9 mouse cellular contexts compared by ENCODE assay signal in genomic region chr11:36108970-36109731, GRCm38 (mm10).
DNase-seq lines count a peak whose midpoint lies in the region; ATAC-seq lines count a peak whose summit lies in the region.
"Had no signal": no experiment of that assay in that cellular context is flagged by ENCODE, and none has a peak within 500 bp of the region (broad histone marks: within the 10 kb centered on the region; RNA-seq: fewer than 3 reads in every experiment).

No protein-coding gene starts in this region.

- WGBS in hindbrain, embryonic 14.5 days, result 18% methylated on average over 12 of the region's 12 CpGs
- 27% methylated on average over 12 of the region's 12 CpGs for WGBS in midbrain, embryonic 10.5 days

- H3K9me3 ChIP-seq in hindbrain, embryonic 14.5 days (ENCODE audit: control insufficient read depth, low read length), result no peaks in the 10 kb centered on the region
- no peaks in the 10 kb centered on the region for H3K9me3 ChIP-seq in midbrain, embryonic 10.5 days (replicated peaks)
- H3K9me3 ChIP-seq: heart, embryonic 13.5 days had no signal

- no peaks in the 10 kb centered on the region for H3K36me3 ChIP-seq in hindbrain, embryonic 14.5 days (replicated peaks; ENCODE audit: control insufficient read depth, insufficient read depth)
- no peaks in the 10 kb centered on the region for H3K36me3 ChIP-seq in midbrain, embryonic 10.5 days
- H3K36me3 ChIP-seq: heart, embryonic 13.5 days had no signal

- intact Hi-C loops in heart, postnatal 10 days (cut with DNase I), result no loop called here

- DNase-seq in ZHBTc4 (ENCODE audit: low read depth, low spot score), result peak; percentile 15
- DNase-seq in embryo, embryonic 11 days, result peak; percentile 74
- DNase-seq in hindbrain, embryonic 14.5 days (ENCODE audit: low spot score), result peak; percentile 71
- peak; percentile 68 for DNase-seq in midbrain, embryonic 10.5 days (ENCODE audit: low spot score)
- no peak for DNase-seq in heart, postnatal 10 days
- DNase-seq in urinary bladder, postnatal 36 days (ENCODE audit: low spot score in 2 of 2), result no peak
- DNase-seq: lung, adult 2 months had no signal

- no peak overlapping the region for H3K4me2 ChIP-seq in hindbrain, embryonic 14.5 days (replicated peaks)
- H3K4me2 ChIP-seq: heart, embryonic 13.5 days had no signal

- no peaks in the 10 kb centered on the region for H3K27me3 ChIP-seq in hindbrain, embryonic 14.5 days (ENCODE audit: control insufficient read depth, insufficient read depth, low read length)
- peaks cover 53% of the 10 kb centered on the region for H3K27me3 ChIP-seq in midbrain, embryonic 10.5 days (ENCODE audit: low read depth, poor library complexity, severe bottlenecking)
- H3K27me3 ChIP-seq: heart, embryonic 13.5 days had no signal

- no peak overlapping the region for H3K9ac ChIP-seq in hindbrain, embryonic 14.5 days
- H3K9ac ChIP-seq: heart, embryonic 13.5 days had no signal

- peak; percentile 52; the same call in 1 of the 2 replicates for ATAC-seq in hindbrain, embryonic 14.5 days (ENCODE audit: low FRiP score)
- no peak for ATAC-seq in CD4-positive, CD25-positive, alpha-beta regulatory T cell, adult 4 months

- no peak overlapping the region for H3K4me3 ChIP-seq in hindbrain, embryonic 14.5 days (replicated peaks; ENCODE audit: low read length)
- H3K4me3 ChIP-seq in midbrain, embryonic 10.5 days, result no peak overlapping the region; the same call in 1 of the 2 replicates
- H3K4me3 ChIP-seq: heart, embryonic 13.5 days had no signal

- peaks cover 42% of the 10 kb centered on the region for H3K4me1 ChIP-seq in hindbrain, embryonic 14.5 days (replicated peaks; ENCODE audit: control insufficient read depth, insufficient read depth, low read length)
- H3K4me1 ChIP-seq in midbrain, embryonic 10.5 days, result peaks cover 43% of the 10 kb centered on the region

- H3K27ac ChIP-seq in hindbrain, embryonic 14.5 days, result peak overlapping the region; percentile 67
- H3K27ac ChIP-seq in midbrain, embryonic 10.5 days (replicated peaks), result peak overlapping the region; percentile 72
- H3K27ac ChIP-seq: heart, embryonic 13.5 days had no signal

Comparison
In these comparisons a context has a peak if more than half of its experiments do, and no peak if none do; other contexts are left out.
1. DNase-seq: peak in ZHBTc4 (single experiment), embryo, embryonic 11 days (single experiment), hindbrain, embryonic 14.5 days (single experiment) and midbrain, embryonic 10.5 days (single experiment); none in heart, postnatal 10 days (0 of 2) and urinary bladder, postnatal 36 days (0 of 2).